In the genomic region with DNA sequence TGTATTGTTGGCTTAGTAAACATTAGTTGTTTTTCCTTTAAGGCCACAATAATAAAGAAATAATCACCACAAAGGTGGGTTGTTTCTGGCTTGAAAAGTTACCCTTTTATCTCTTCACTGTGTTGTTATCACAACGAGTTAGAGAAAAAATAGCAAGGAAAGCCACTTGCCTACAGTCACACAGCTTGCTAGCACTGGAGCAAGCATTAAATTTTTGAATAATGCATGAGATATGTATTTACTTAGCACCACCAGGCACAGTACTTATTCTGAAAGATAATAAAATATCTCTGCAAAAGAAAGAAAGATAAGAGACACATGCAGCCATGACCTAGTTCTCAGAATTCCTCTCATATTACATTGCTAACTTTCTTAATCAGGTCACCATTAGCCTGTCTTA, we compare ENCODE assay signal across 17 mouse cellular contexts.
"Had no signal": no experiment of that assay in that cellular context is flagged by ENCODE, and none has a peak within 500 bp of the region (broad histone marks: within the 10 kb centered on the region; RNA-seq: fewer than 3 reads in every experiment).

No protein-coding gene starts in this region.

- H3K27me3 ChIP-seq: limb, embryonic 12.5 days; limb, embryonic 15.5 days; neural tube, embryonic 13.5 days had no signal

- H3K4me3 ChIP-seq: limb, embryonic 12.5 days; limb, embryonic 15.5 days; myocyte; neural tube, embryonic 13.5 days had no signal

- ATAC-seq: liver, postnatal 0 days; lung, postnatal 0 days had no signal

- H3K4me2 ChIP-seq: limb, embryonic 12.5 days; limb, embryonic 15.5 days; liver, embryonic 11.5 days; lung, embryonic 14.5 days; neural tube, embryonic 13.5 days had no signal

- H3K9me3 ChIP-seq: limb, embryonic 12.5 days; limb, embryonic 15.5 days; neural tube, embryonic 13.5 days had no signal

- H3K27ac ChIP-seq: limb, embryonic 12.5 days; limb, embryonic 15.5 days; liver, embryonic 14.5 days; macrophage had no signal

- H3K36me3 ChIP-seq: limb, embryonic 12.5 days; limb, embryonic 15.5 days; neural tube, embryonic 13.5 days had no signal

- H3K9ac ChIP-seq: limb, embryonic 12.5 days; limb, embryonic 15.5 days; liver, embryonic 14.5 days; liver, postnatal 0 days; lung, embryonic 14.5 days; neural tube, embryonic 13.5 days had no signal

- H3K4me1 ChIP-seq: limb, embryonic 12.5 days; limb, embryonic 15.5 days had no signal

- DNase-seq: kidney, adult 8-10 months; kidney, postnatal 14 days; kidney, postnatal 4 days; left cerebral cortex, postnatal 4 days; liver, postnatal 0 days; lung, embryonic 14.5 days; retina, postnatal 1 day; thymus, adult 18-20 months; thymus, postnatal 36 days had no signal
